Mouse (Mus musculus) MEL (cell line): ENCODE measurements around the gene 2410004P03Rik.
"Not testable (repeated sequence)": the region's sequence is repeated elsewhere in the genome, so short reads cannot be mapped to it uniquely, and the experiment has no call there.

Experiments used
- CTCF ChIP-seq, 3 experiments: IDR thresholded peaks in 2 of 3; conservative IDR thresholded peaks in 1 of 3; 2 replicates each; pipeline ENCODE4 v1.5.1; 2011 to 2012; ENCODE audit warnings: low read length in 3 of 3, low read depth in 2 of 3, mild to moderate bottlenecking in 2 of 3, improper control_type of control experiment in 1 of 3, inconsistent platforms in 1 of 3, mixed read lengths in 1 of 3, moderate library complexity in 1 of 3; ENCODE audit not compliant: control insufficient read depth in 1 of 3, insufficient read depth in 1 of 3, poor library complexity in 1 of 3, severe bottlenecking in 1 of 3
- GATA1 ChIP-seq: IDR thresholded peaks from 2 replicates; pipeline ENCODE4 v1.6.1; 2011; ENCODE audit warnings: low read depth, low read length, improper control_type of control experiment
- POLR2A ChIP-seq, 2 experiments: IDR thresholded peaks; 2 replicates each; pipeline ENCODE4 v1.6.1; 2011 to 2012; ENCODE audit warnings: low read length in 2 of 2, mild to moderate bottlenecking in 2 of 2, control low read depth in 1 of 2, improper control_type of control experiment in 1 of 2, low read depth in 1 of 2, moderate library complexity in 1 of 2; ENCODE audit not compliant: control insufficient read depth in 1 of 2, insufficient read depth in 1 of 2, poor library complexity in 1 of 2
- SIN3A ChIP-seq: IDR thresholded peaks from 2 replicates; pipeline ENCODE4 v1.6.1; 2012; ENCODE audit warnings: low read length, improper control_type of control experiment, inconsistent platforms
- UBTF ChIP-seq: IDR thresholded peaks from 2 replicates; pipeline ENCODE4 v1.6.1; 2012; ENCODE audit warnings: low read depth, mild to moderate bottlenecking, inconsistent platforms, low read length, improper control_type of control experiment, moderate library complexity, borderline replicate concordance; ENCODE audit not compliant: insufficient read depth

DNA sequence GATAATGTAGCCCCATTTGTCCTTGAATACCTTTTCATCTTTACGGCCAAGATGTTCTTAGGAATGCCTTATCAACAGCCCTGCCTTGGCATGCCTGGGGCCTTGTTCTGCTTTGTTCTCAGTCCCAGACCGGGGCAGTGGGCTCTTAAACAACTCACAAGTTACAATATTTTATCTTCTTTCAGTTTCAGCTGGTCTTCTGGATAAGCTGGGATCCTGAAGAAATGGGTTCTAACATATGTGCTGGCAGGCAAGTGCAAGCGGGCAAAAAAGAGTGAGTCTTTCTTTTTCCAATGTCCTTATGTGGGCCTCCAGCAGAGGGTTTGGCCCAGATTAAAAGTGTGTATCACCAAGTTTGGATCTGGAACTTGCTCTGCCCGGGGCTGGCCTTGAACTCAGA, 9.6 kb upstream of the 2410004P03Rik start:
- TF ChIP-seq POLR2A (IDR thresholded peaks at IDR 0.05; ENCODE audit: control insufficient read depth in 1 of 2, insufficient read depth in 1 of 2, low read depth in 1 of 2, low read length in 2 of 2, poor library complexity in 1 of 2); CTCF (IDR thresholded peaks at IDR 0.05 in 2 of 3, conservative IDR thresholded peaks at IDR 0.05 in 1 of 3; ENCODE audit: control insufficient read depth in 1 of 3, insufficient read depth in 1 of 3, low read depth in 2 of 3, low read length in 3 of 3, poor library complexity in 1 of 3, severe bottlenecking in 1 of 3); UBTF: not testable (repeated sequence)
- peak; percentile 15; the same call in 1 of the 2 replicates for TF ChIP-seq GATA1
- TF ChIP-seq SIN3A, result 0 out of 2 replicates have a peak, but pooled peaks have one; percentile 18
